Mouse (Mus musculus) layer of hippocampus, adult 9-11 months (tissue): ENCODE results near the gene Shh.

Experiments used
- DNase-seq: peaks from one replicate; pipeline ENCODE4 v3.0.0; 2022

Gene Shh

GRCm38 (mm10) chr5:28458821-28459240 lies 8.2 kb downstream of the Shh start:
- no peak for DNase-seq

- no peak for DNase-seq
Measured at GRCm38 (mm10) chr5:28457921-28458641, 9.0 kb downstream of the Shh start.

- no peak for DNase-seq
Measured at GRCm38 (mm10) chr5:28456366-28456765, 10.7 kb downstream of the Shh start.

- DNase-seq: no peak
Measured at GRCm38 (mm10) chr5:28455721-28456120, 11.3 kb downstream of the Shh start.

- no peak for DNase-seq
Measured at GRCm38 (mm10) chr5:28454546-28454945, 12.5 kb downstream of the Shh start.

GRCm38 (mm10) chr5:28453523-28453922 lies 13.5 kb downstream of the Shh start:
- DNase-seq: no peak

GRCm38 (mm10) chr5:28453086-28453485 lies 14.0 kb downstream of the Shh start:
- no peak for DNase-seq

GRCm38 (mm10) chr5:28451053-28451638 lies 15.9 kb downstream of the Shh start:
- DNase-seq: peak; percentile 60

GRCm38 (mm10) chr5:28450126-28450890 lies 16.7 kb downstream of the Shh start:
- DNase-seq: no peak

GRCm38 (mm10) chr5:28425926-28426325 lies 41.1 kb downstream of the Shh start:
- DNase-seq: no peak

- no peak for DNase-seq
Measured at GRCm38 (mm10) chr5:28423781-28424180, 43.3 kb downstream of the Shh start.

GRCm38 (mm10) chr5:28419640-28420265 lies 47.3 kb downstream of the Shh start:
- DNase-seq: no peak

- no peak for DNase-seq
Measured at GRCm38 (mm10) chr5:28418734-28419133, 48.3 kb downstream of the Shh start.

- DNase-seq: no peak
Measured at GRCm38 (mm10) chr5:28416029-28416428, 51.0 kb downstream of the Shh start.

GRCm38 (mm10) chr5:28414076-28414475 lies 53.0 kb downstream of the Shh start:
- DNase-seq: no peak

GRCm38 (mm10) chr5:28413533-28413932 lies 53.5 kb downstream of the Shh start:
- no peak for DNase-seq

- no peak for DNase-seq
Measured at GRCm38 (mm10) chr5:28412006-28412685, 54.9 kb downstream of the Shh start.
